Mouse (Mus musculus) embryonic facial prominence, embryonic 11.5 days (tissue): ENCODE results near the gene Trappc3l. TPM values are rescaled to one million over a fixed set of nuclear protein-coding genes. Genes with fewer than 3 reads are reported as not detected.
A peak's percentile ranks its signal among the peaks of the same experiment; 100 is the strongest.
"Not testable (repeated sequence)": the region's sequence is repeated elsewhere in the genome, so short reads cannot be mapped to it uniquely, and the experiment has no call there.

Experiments
- ATAC-seq: fragments of 200-750 bp; cut with Nextera tagmentation; replicated peaks from 2 replicates; pipeline ENCODE4 v1.8.0; 2017; ENCODE audit warnings: low read depth; ENCODE audit not compliant: insufficient number of reproducible peaks, low FRiP score, low TSS enrichment
- DNase-seq: peaks from one replicate; pipeline ENCODE4 v3.0.0-alpha.2; 2015; ENCODE audit warnings: low spot score
- H3K27ac ChIP-seq: fragments of 300-500 bp; sonication (generic); replicated peaks from 2 replicates; pipeline ENCODE4 v1.5.1; 2014; ENCODE audit warnings: mild to moderate bottlenecking, low read depth, low read length, control low read depth
- H3K27me3 ChIP-seq: fragments of 300-500 bp; sonication (generic); 2 replicates; pipeline ENCODE4 v1.6.1; 2014; ENCODE audit warnings: mild to moderate bottlenecking, low read length, moderate library complexity, mixed read lengths; ENCODE audit not compliant: control insufficient read depth, insufficient read depth
- H3K36me3 ChIP-seq: fragments of 300-500 bp; sonication (generic); replicated peaks from 2 replicates; pipeline ENCODE4 v1.6.1; 2014; ENCODE audit warnings: low read depth, mild to moderate bottlenecking, low read length, moderate library complexity, mixed read lengths; ENCODE audit not compliant: control insufficient read depth, insufficient read depth
- H3K4me1 ChIP-seq: fragments of 300-500 bp; sonication (generic); 2 replicates; pipeline ENCODE4 v1.6.1; 2014; ENCODE audit warnings: low read length, mixed read lengths; ENCODE audit not compliant: control insufficient read depth, insufficient read depth
- H3K4me2 ChIP-seq: fragments of 300-500 bp; sonication (generic); 2 replicates; pipeline ENCODE4 v1.6.1; 2014; ENCODE audit warnings: low read depth, mild to moderate bottlenecking, control low read depth, low read length, moderate library complexity
- H3K4me3 ChIP-seq: fragments of 300-500 bp; sonication (generic); 2 replicates; pipeline ENCODE4 v1.5.1; 2014; ENCODE audit warnings: low read depth, low read length, control low read depth
- H3K9ac ChIP-seq: fragments of 300-500 bp; sonication (generic); replicated peaks from 2 replicates; pipeline ENCODE4 v1.6.1; 2014; ENCODE audit warnings: mild to moderate bottlenecking, control low read depth, low read length
- H3K9me3 ChIP-seq: fragments of 300-500 bp; sonication (generic); replicated peaks from 2 replicates; pipeline ENCODE4 v1.6.1; 2016; ENCODE audit warnings: mild to moderate bottlenecking, low read length, inconsistent platforms, mixed read lengths; ENCODE audit not compliant: control insufficient read depth
- WGBS: fragments of 180-500 bp; shearing (Covaris S2); extraction: QIAGEN DNeasy Blood & Tissue Kit; methylation state at CpG from one replicate; pipeline ENCODE4 v1.1.7; 2014; 5-methylcytosine and 5-hydroxymethylcytosine counted together
- polyA plus RNA-seq: library from polyadenylated mRNA; unstranded; fragments of >200 nt; fragmentation: Nextera tagmentation; extraction: Ambion mirVana; gene quantifications from 2 replicates; pipeline ENCODE4 v1.2.1, GENCODE M21; 2014

The Trappc3l gene
- polyA plus RNA-seq = not detected in 2 replicates

DNA sequence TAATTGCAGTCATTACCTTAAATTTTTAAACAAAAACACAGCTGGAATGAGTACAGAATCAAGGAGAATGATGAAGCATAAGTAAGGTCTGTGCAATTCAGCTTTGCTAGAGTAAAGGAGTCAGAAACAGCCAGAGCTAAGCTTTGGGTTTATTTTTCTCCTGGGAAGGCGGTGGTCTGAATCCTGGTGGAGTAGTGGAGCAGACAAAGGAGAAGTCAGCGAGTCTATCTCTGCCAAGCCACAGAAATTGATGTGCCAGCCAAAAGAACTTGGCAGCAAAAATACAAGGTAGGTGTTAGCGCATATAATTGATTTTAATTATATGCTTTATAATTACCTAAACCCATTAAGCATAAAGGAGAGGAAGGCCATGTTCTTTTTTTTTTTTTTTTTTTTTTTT is at the start of gene Trappc3l:
TSS of gene Trappc3l (plus strand) at position 197 of the 400 bp plus-strand sequence.
- no peak within 1 kb of the TSS for H3K4me2 ChIP-seq
- WGBS = 68% methylated on average over 3 of the region's 3 CpGs

DNA sequence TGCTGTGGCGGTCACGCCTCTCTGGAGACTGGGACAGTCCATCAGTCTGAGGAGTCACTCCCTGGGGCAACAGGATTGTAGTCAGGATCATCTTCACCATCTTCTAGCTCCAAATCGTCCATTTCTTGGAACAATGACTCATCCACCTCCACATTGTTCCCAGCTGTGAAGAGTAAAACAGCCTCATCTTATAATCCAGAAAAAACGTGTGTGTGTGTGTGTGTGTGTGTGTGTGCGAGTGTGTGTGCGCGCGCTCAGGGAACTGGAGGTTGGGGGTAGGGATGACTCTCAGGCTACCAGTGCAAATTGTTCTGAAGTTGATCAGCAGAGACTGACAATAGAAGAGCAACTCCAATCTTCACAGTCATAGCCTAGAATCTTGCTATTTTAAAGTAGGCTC is 40.7 kb upstream of the Trappc3l start:
- not testable (repeated sequence) for H3K4me2 ChIP-seq, H3K36me3 ChIP-seq, H3K9ac ChIP-seq, H3K27ac ChIP-seq, ATAC-seq, DNase-seq, H3K4me3 ChIP-seq, H3K27me3 ChIP-seq, H3K4me1 ChIP-seq, H3K9me3 ChIP-seq
- 90% methylated on average over 6 of the region's 8 CpGs for WGBS

More for the DNA sequence above, at the start of gene Trappc3l:
- H3K4me1 ChIP-seq = no peaks in the 10 kb centered on the region
- H3K9me3 ChIP-seq = no peaks in the 10 kb centered on the region
- no peaks in the 10 kb centered on the region for H3K36me3 ChIP-seq
- DNase-seq (peak; percentile 41), ATAC-seq (no peak)
- no peak within 1 kb of the TSS for H3K4me3 ChIP-seq
- no peak within 1 kb of the TSS for H3K9ac ChIP-seq
- H3K27ac ChIP-seq = no peak within 1 kb of the TSS
- no peaks in the 10 kb centered on the region for H3K27me3 ChIP-seq

DNA sequence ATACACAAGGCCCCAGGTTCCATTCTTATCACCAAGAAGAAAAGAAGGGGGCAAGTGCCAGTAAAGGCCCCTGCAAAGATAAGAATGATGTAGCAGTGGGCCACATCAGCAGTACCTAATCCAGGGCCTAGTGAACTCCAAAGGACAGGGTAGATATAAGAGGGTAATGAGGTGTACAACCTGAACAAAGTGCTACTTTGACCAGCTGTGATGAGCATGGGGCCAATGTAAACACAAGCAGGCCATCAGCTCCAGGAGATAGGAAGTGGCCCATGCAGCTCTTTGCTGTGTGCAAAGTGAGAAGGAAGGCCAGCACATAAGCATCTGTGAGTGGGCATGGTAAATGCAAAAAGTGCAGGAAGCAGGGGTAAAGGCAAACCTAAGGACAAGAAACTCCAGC is 39.0 kb upstream of the Trappc3l start:
- H3K27me3 ChIP-seq = no peaks in the 10 kb centered on the region
- no peak overlapping the region for H3K27ac ChIP-seq
- no peak overlapping the region for H3K9ac ChIP-seq
- ATAC-seq (no peak), DNase-seq (no peak)
- H3K4me1 ChIP-seq = no peaks in the 10 kb centered on the region
- no peak overlapping the region for H3K4me2 ChIP-seq
- peaks cover 2% of the 10 kb centered on the region; the same call in 1 of the 2 replicates for H3K36me3 ChIP-seq
- no peaks in the 10 kb centered on the region for H3K9me3 ChIP-seq
- no peak overlapping the region for H3K4me3 ChIP-seq

DNA sequence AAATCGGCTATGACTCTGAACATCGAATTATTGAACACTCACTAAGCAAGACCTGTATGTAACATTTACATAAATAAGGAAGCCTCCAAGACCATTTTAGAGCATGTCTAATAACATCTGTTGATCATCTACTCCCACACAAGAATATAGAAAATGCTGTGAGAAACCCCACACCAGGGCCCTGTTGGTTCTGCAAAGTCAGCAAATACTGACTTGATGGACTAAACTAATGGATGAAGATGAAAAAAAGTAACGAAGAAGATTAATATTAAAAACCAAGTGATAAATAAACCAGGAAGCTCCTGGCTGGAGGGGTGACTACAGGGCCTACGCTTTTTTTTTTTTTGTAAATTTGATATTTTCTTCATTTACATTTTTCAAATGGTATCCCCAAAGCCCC is 24.8 kb upstream of the Trappc3l start:
- H3K9me3 ChIP-seq = no peaks in the 10 kb centered on the region
- H3K4me1 ChIP-seq = no peaks in the 10 kb centered on the region
- no peak overlapping the region for H3K4me3 ChIP-seq
- DNase-seq = no peak
- no peak for ATAC-seq
- 93% methylated on average over 4 of the region's 4 CpGs for WGBS
- H3K9ac ChIP-seq = no peak overlapping the region
- H3K27me3 ChIP-seq = no peaks in the 10 kb centered on the region
- H3K4me2 ChIP-seq = no peak overlapping the region
- no peaks in the 10 kb centered on the region for H3K36me3 ChIP-seq
- H3K27ac ChIP-seq = no peak overlapping the region

DNA sequence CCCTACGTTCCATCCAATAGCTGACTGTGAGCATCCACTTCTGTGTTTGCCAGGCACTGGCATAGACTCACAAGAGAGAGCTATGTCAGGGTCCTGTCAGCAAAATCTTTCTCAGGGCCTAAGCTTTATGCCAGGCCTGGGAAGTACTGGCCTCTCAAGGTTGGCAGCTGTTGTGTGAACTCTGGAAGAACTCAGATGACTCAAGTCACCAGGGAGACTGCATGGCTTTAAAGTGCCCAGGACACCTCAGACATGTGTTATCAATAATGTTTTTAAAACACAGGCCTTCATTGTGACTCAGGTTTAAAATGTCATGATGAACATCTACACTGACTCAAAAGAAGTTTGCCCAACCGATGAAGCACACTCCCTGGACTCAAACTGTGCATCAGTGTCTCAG is 24.2 kb upstream of the Trappc3l start:
- H3K9ac ChIP-seq = no peak overlapping the region
- no peaks in the 10 kb centered on the region for H3K27me3 ChIP-seq
- ATAC-seq (no peak), DNase-seq (no peak)
- H3K36me3 ChIP-seq = no peaks in the 10 kb centered on the region
- no peaks in the 10 kb centered on the region for H3K9me3 ChIP-seq
- WGBS = 78% methylated on average over 2 of the region's 2 CpGs
- no peaks in the 10 kb centered on the region for H3K4me1 ChIP-seq
- no peak overlapping the region for H3K4me2 ChIP-seq
- H3K27ac ChIP-seq = no peak overlapping the region
- no peak overlapping the region for H3K4me3 ChIP-seq

DNA sequence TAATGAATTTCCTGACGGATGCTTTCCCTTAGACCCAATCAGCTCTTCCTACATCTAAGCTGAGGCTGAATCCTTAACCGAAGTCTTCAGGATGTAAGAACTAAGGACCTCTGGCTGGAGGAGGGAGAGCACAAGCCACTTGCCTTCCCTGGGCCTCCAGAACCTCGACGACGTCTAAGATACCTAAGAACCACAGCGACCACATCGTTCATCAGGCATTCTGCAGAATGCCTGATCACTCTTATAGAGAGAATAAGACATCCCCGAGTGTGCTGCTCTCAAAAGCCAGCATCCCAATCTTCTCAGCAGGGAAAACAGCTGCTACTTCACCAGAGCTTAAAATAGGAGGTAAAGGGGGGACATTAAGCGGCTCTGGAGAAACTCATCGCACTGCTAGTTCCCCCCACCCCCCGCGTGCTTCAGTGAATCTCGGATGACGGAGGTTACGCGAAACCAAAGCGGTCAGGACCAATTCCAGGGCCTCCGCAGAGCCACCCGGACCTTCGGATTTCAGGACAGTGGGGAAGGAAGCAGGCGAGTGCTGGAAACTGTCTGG is 18.6 kb upstream of the Trappc3l start:
- H3K4me1 ChIP-seq = no peaks in the 10 kb centered on the region
- H3K36me3 ChIP-seq = no peaks in the 10 kb centered on the region
- H3K27ac ChIP-seq = peak overlapping the region; percentile 85
- peak overlapping the region; percentile 78 for H3K9ac ChIP-seq
- no peaks in the 10 kb centered on the region for H3K9me3 ChIP-seq
- ATAC-seq (no peak), DNase-seq (peak; percentile 38)
- under 1% methylated on average over 21 of the region's 21 CpGs for WGBS
- H3K4me2 ChIP-seq = peak overlapping the region; percentile 62
- H3K27me3 ChIP-seq = no peaks in the 10 kb centered on the region
- peak overlapping the region; percentile 68 for H3K4me3 ChIP-seq

DNA sequence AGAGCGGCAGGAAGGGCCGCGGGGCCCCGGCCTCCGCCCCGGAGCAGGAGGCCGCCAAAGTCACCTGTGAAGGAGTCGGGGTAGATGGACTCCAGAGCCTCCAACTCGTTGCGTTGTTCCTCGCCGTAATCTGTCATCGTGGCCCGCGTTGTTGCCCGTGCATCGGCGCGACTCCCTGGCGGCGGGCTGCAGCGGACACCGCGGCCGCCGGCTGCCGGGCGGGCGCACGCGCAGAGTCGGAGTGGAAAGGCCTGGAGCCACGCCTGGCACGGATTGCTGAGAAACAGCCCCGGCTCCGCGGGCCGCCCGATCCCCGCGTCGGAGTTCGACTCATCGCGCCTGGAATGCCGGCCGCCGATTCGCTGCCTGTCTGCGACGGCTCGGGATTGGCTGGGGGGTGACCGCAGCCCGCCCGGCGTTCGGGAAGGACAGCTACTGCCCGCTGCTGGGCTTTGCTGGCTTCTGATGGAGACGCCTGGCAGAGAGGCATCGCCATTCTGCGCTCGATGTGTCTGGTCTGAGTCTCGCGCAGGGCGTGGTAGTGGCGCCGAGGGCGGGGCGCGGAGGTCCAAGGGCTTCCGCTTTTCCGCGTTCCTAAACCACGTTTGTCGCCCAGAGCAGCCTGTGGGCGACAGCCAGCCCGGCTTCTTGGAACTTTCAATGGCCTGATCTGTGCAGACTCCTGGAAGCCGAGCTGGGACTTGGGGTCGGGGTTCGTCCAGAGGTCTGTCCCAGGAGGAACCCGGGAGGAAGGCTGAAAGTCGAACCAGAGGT is 17.9 kb upstream of the Trappc3l start, which contains the start of gene Rwdd1:
TSS of gene Rwdd1 (minus strand) at position 323 of the 774 bp plus-strand sequence.
- H3K36me3 ChIP-seq = no peaks in the 10 kb centered on the region
- H3K27me3 ChIP-seq = no peaks in the 10 kb centered on the region
- no peaks in the 10 kb centered on the region for H3K9me3 ChIP-seq
- ATAC-seq (peak; percentile 100), DNase-seq (peak; percentile 97)
- no peaks in the 10 kb centered on the region for H3K4me1 ChIP-seq
- H3K9ac ChIP-seq = peak within 1 kb of the TSS; percentile 78
- H3K4me3 ChIP-seq = peak within 1 kb of the TSS; percentile 68
- H3K27ac ChIP-seq = peak within 1 kb of the TSS; percentile 85
- WGBS = under 1% methylated on average over 71 of the region's 82 CpGs
- peak within 1 kb of the TSS; percentile 62 for H3K4me2 ChIP-seq

DNA sequence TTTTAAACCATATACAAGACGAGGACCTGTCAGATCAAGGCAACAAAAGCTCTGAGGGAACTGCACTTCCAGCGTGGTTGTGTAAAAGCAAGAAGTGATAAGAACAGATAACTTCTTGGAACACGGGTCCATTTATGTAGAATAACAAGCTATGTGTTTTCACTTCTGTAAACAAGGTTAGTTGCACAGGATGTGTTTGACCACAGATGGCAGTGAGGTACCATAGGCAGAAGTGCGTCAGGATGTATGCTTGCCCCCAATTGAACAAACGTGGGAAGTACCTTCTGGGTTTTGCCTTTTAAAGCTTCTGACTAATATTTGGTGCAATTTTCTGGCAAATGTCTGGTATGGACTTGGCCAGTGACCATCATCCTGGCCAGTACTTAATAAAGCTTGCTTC is 7.1 kb upstream of the Trappc3l start:
- H3K4me1 ChIP-seq = no peaks in the 10 kb centered on the region
- H3K27ac ChIP-seq = no peak overlapping the region
- H3K27me3 ChIP-seq = no peaks in the 10 kb centered on the region
- no peak overlapping the region for H3K4me3 ChIP-seq
- H3K4me2 ChIP-seq = no peak overlapping the region
- DNase-seq (no peak), ATAC-seq (no peak)
- WGBS = 78% methylated on average over 5 of the region's 5 CpGs
- H3K9me3 ChIP-seq = no peaks in the 10 kb centered on the region
- H3K36me3 ChIP-seq = no peaks in the 10 kb centered on the region
- no peak overlapping the region for H3K9ac ChIP-seq
